Mouse (Mus musculus): ENCODE measurements around the gene Trip10.

The Trip10 gene

GRCm38 (mm10) chr17:57234254-57234928 is 14.9 kb upstream of the Trip10 start:
- peak; percentile 29 for DNase-seq (ENCODE audit: low spot score)

- DNase-seq (ENCODE audit: low spot score): no peak
Observed at GRCm38 (mm10) chr17:57235803-57236202, 13.5 kb upstream of the Trip10 start.

- DNase-seq (ENCODE audit: low spot score): no peak
Observed at GRCm38 (mm10) chr17:57237181-57237580, 12.1 kb upstream of the Trip10 start.

- DNase-seq (ENCODE audit: low spot score): no peak
Observed at GRCm38 (mm10) chr17:57243650-57244370, 5.4 kb upstream of the Trip10 start.

- no peak for DNase-seq (ENCODE audit: low spot score)
Observed at GRCm38 (mm10) chr17:57245311-57245929, 3.8 kb upstream of the Trip10 start.

GRCm38 (mm10) chr17:57246663-57247392 is 2.4 kb upstream of the Trip10 start:
- DNase-seq (ENCODE audit: low spot score): peak; percentile 58

- peak; percentile 100 for DNase-seq (ENCODE audit: low spot score)
Observed at GRCm38 (mm10) chr17:57247393-57248200, 1.7 kb upstream of the Trip10 start.

- peak; percentile 96 for DNase-seq (ENCODE audit: low spot score)
Observed at GRCm38 (mm10) chr17:57248201-57248699, 1.0 kb upstream of the Trip10 start, which contains the start of gene Gpr108. Gpr108 (minus strand) TSS chr17:57248446.

- DNase-seq (ENCODE audit: low spot score): no peak
Observed at GRCm38 (mm10) chr17:57248771-57249170, 484 bp upstream of the Trip10 start.

- peak; percentile 18 for DNase-seq (ENCODE audit: low spot score)
Observed at GRCm38 (mm10) chr17:57250461-57251160, 1.4 kb downstream of the Trip10 start.

GRCm38 (mm10) chr17:57251431-57251830 is 2.2 kb downstream of the Trip10 start:
- DNase-seq (ENCODE audit: low spot score): no peak

- no peak for DNase-seq (ENCODE audit: low spot score)
Observed at GRCm38 (mm10) chr17:57253306-57253705, 4.1 kb downstream of the Trip10 start.

- no peak for DNase-seq (ENCODE audit: low spot score)
Observed at GRCm38 (mm10) chr17:57255354-57255753, 6.1 kb downstream of the Trip10 start.

- no peak for DNase-seq (ENCODE audit: low spot score)
Observed at GRCm38 (mm10) chr17:57256921-57257485, 7.7 kb downstream of the Trip10 start.

- DNase-seq (ENCODE audit: low spot score): no peak
Observed at GRCm38 (mm10) chr17:57258191-57258590, 8.9 kb downstream of the Trip10 start.

- peak; percentile 64 for DNase-seq (ENCODE audit: low spot score)
Observed at GRCm38 (mm10) chr17:57259742-57260141, 10.5 kb downstream of the Trip10 start.

- no peak for DNase-seq (ENCODE audit: low spot score)
Observed at GRCm38 (mm10) chr17:57260351-57260750, 11.1 kb downstream of the Trip10 start.

GRCm38 (mm10) chr17:57261286-57261685 is 12.0 kb downstream of the Trip10 start:
- no peak for DNase-seq (ENCODE audit: low spot score)

GRCm38 (mm10) chr17:57261796-57262195 is 12.5 kb downstream of the Trip10 start:
- DNase-seq (ENCODE audit: low spot score): no peak

GRCm38 (mm10) chr17:57262901-57263550 is 13.8 kb downstream of the Trip10 start:
- no peak for DNase-seq (ENCODE audit: low spot score)
